Mouse (Mus musculus) myocyte (in vitro differentiated cells): Measurements from ENCODE around the gene Uap1. TPM values are rescaled to one million over a fixed set of nuclear protein-coding genes. Genes with fewer than 3 reads are reported as not detected.

Experiments
- H3K27me3 ChIP-seq: one replicate; pipeline ENCODE4 v1.6.1; 2011; ENCODE audit not compliant: control insufficient read depth, insufficient read depth, insufficient read length
- H3K36me3 ChIP-seq: one replicate; pipeline ENCODE4 v1.6.1; 2011; ENCODE audit not compliant: control insufficient read depth, insufficient read depth
- H3K4me2 ChIP-seq: one replicate; pipeline ENCODE4 v1.6.1; 2011; ENCODE audit warnings: low read depth, control low read depth
- H3K4me3 ChIP-seq: one replicate; pipeline ENCODE4 v1.5.1; 2011; ENCODE audit warnings: mild to moderate bottlenecking, control low read depth, moderate library complexity
- H3K79me2 ChIP-seq: one replicate; pipeline ENCODE4 v1.6.1; 2011; ENCODE audit not compliant: control insufficient read depth, insufficient read depth
- H3ac ChIP-seq: one replicate; pipeline ENCODE4 v1.6.1; 2011; ENCODE audit not compliant: control insufficient read depth, insufficient read length
- CEBPB ChIP-seq: IDR thresholded peaks from 2 replicates; pipeline ENCODE4 v1.6.1; 2011; ENCODE audit warnings: mild to moderate bottlenecking, moderate library complexity; ENCODE audit not compliant: poor library complexity, insufficient read depth, severe bottlenecking
- E2F4 ChIP-seq: IDR thresholded peaks from one replicate; pipeline ENCODE4 v1.6.1; 2011; ENCODE audit warnings: mild to moderate bottlenecking, control low read depth, moderate library complexity; ENCODE audit not compliant: insufficient read depth
- MAX ChIP-seq: IDR thresholded peaks from one replicate; pipeline ENCODE4 v1.6.1; 2011; ENCODE audit warnings: low read depth, mild to moderate bottlenecking, control low read depth
- MYOD1 ChIP-seq, 3 experiments: IDR thresholded peaks; one replicate each; pipeline ENCODE4 v1.6.1; 2011; ENCODE audit warnings: control low read depth in 2 of 3, low read depth in 2 of 3, mild to moderate bottlenecking in 2 of 3, moderate library complexity in 1 of 3; ENCODE audit not compliant: insufficient read length in 2 of 3, control insufficient read depth in 1 of 3
- MYOG ChIP-seq, 3 experiments: IDR thresholded peaks; one replicate each; pipeline ENCODE4 v1.6.1; 2011; ENCODE audit warnings: control low read depth in 2 of 3, low read depth in 2 of 3, mild to moderate bottlenecking in 2 of 3; ENCODE audit not compliant: insufficient read length in 2 of 3, control insufficient read depth in 1 of 3, insufficient read depth in 1 of 3
- POLR2A ChIP-seq: IDR thresholded peaks from one replicate; pipeline ENCODE4 v1.6.1; 2011; ENCODE audit warnings: low read depth, mild to moderate bottlenecking, control low read depth, moderate library complexity; ENCODE audit not compliant: insufficient read length
- POLR2AphosphoS2 ChIP-seq: IDR thresholded peaks from one replicate; pipeline ENCODE4 v1.6.1; 2011; ENCODE audit warnings: low read depth, control low read depth; ENCODE audit not compliant: insufficient read length
- REST ChIP-seq: IDR thresholded peaks from one replicate; pipeline ENCODE4 v1.6.1; 2011; ENCODE audit warnings: mild to moderate bottlenecking, control low read depth, moderate library complexity; ENCODE audit not compliant: insufficient read depth, insufficient read length
- SRF ChIP-seq: IDR thresholded peaks from one replicate; pipeline ENCODE4 v1.6.1; 2011; ENCODE audit warnings: low read depth; ENCODE audit not compliant: control insufficient read depth, insufficient read length
- TCF12 ChIP-seq: IDR thresholded peaks from one replicate; pipeline ENCODE4 v1.6.1; 2011; ENCODE audit warnings: mild to moderate bottlenecking, control low read depth; ENCODE audit not compliant: poor library complexity, insufficient read depth, severe bottlenecking
- TCF3 ChIP-seq: IDR thresholded peaks from one replicate; pipeline ENCODE4 v1.6.1; 2011; ENCODE audit warnings: low read depth, control low read depth; ENCODE audit not compliant: insufficient read length
- USF1 ChIP-seq: IDR thresholded peaks from one replicate; pipeline ENCODE4 v1.6.1; 2011; ENCODE audit warnings: low read depth, mild to moderate bottlenecking, control low read depth, moderate library complexity
- polyA plus RNA-seq: library from polyadenylated mRNA; unstranded; fragments of >200 nt; fragmentation: generic; extraction: Trizol; gene quantifications from one replicate; pipeline ENCODE4 v1.2.1, GENCODE M21; 2012; ENCODE audit warnings: missing spikeins

Gene Uap1
- 16.6 TPM for polyA plus RNA-seq

- H3K27me3 ChIP-seq = no peaks in the 10 kb centered on the region
- peak within 1 kb of the TSS; percentile 59 for H3K4me3 ChIP-seq
- no peaks in the 10 kb centered on the region for H3K36me3 ChIP-seq
- TF ChIP-seq MAX (no peak), E2F4 (peak; percentile 10), POLR2A (peak; percentile 71), TCF3 (no peak), SRF (no peak), REST (no peak), CEBPB (no peak), POLR2AphosphoS2 (peak; percentile 71), USF1 (no peak), TCF12 (no peak)
- peak within 1 kb of the TSS; percentile 93 for H3K4me2 ChIP-seq
- peak within 1 kb of the TSS; percentile 53 for H3ac ChIP-seq
- H3K79me2 ChIP-seq = peaks cover 25% of the 10 kb centered on the region
Observed at GRCm38 (mm10) chr1:170174814-170175332, at the start of gene Uap1. Uap1 (minus strand) TSS chr1:170174957.

- Histone ChIP-seq H3K36me3 (no peaks in the 10 kb centered on the region), H3ac (no peak overlapping the region), H3K4me2 (no peak overlapping the region), H3K4me3 (no peak overlapping the region), H3K79me2 (no peaks in the 10 kb centered on the region), H3K27me3 (no peaks in the 10 kb centered on the region)
- TF ChIP-seq CEBPB = no peak
- TF ChIP-seq USF1 = no peak
- no peak for TF ChIP-seq MYOG (IDR thresholded peaks at IDR 0.05; ENCODE audit: control insufficient read depth in 1 of 3, insufficient read depth in 1 of 3, insufficient read length in 2 of 3, low read depth in 2 of 3)
- no peak for TF ChIP-seq POLR2AphosphoS2
Observed at GRCm38 (mm10) chr1:170223276-170223675, 48.5 kb upstream of the Uap1 start.

- Histone ChIP-seq H3K79me2 (peaks cover 3% of the 10 kb centered on the region), H3K4me3 (no peak overlapping the region), H3K36me3 (no peaks in the 10 kb centered on the region), H3ac (no peak overlapping the region), H3K4me2 (no peak overlapping the region), H3K27me3 (no peaks in the 10 kb centered on the region)
- TF ChIP-seq USF1 = no peak
- TF ChIP-seq POLR2A = no peak
Observed at GRCm38 (mm10) chr1:170220351-170220750, 45.6 kb upstream of the Uap1 start.

GRCm38 (mm10) chr1:170218091-170218884, 43.5 kb upstream of the Uap1 start:
- TF ChIP-seq MYOG (IDR thresholded peaks at IDR 0.05; ENCODE audit: control insufficient read depth in 1 of 3, insufficient read depth in 1 of 3, insufficient read length in 2 of 3, low read depth in 2 of 3) (no peak), POLR2A (no peak), REST (no peak), TCF3 (no peak), MAX (no peak), CEBPB (no peak), POLR2AphosphoS2 (no peak), E2F4 (no peak), SRF (no peak), MYOD1 (IDR thresholded peaks at IDR 0.05; ENCODE audit: control insufficient read depth in 1 of 3, insufficient read length in 2 of 3, low read depth in 2 of 3) (no peak), TCF12 (no peak), USF1 (no peak)
- Histone ChIP-seq H3K36me3 (no peaks in the 10 kb centered on the region), H3ac (no peak overlapping the region), H3K4me2 (no peak overlapping the region), H3K4me3 (no peak overlapping the region), H3K27me3 (no peaks in the 10 kb centered on the region), H3K79me2 (peaks cover 18% of the 10 kb centered on the region)

GRCm38 (mm10) chr1:170215590-170215989, 40.8 kb upstream of the Uap1 start:
- Histone ChIP-seq H3K36me3 (no peaks in the 10 kb centered on the region), H3K4me3 (peak overlapping the region; percentile 36), H3ac (peak overlapping the region; percentile 82), H3K4me2 (peak overlapping the region; percentile 67), H3K79me2 (peaks cover 29% of the 10 kb centered on the region), H3K27me3 (no peaks in the 10 kb centered on the region)
- TF ChIP-seq TCF3 = no peak
- no peak for TF ChIP-seq POLR2A
- TF ChIP-seq CEBPB = no peak
- TF ChIP-seq REST = no peak
- no peak for TF ChIP-seq POLR2AphosphoS2
- TF ChIP-seq E2F4 = no peak
- TF ChIP-seq MYOG (IDR thresholded peaks at IDR 0.05; ENCODE audit: control insufficient read depth in 1 of 3, insufficient read depth in 1 of 3, insufficient read length in 2 of 3, low read depth in 2 of 3) = no peak
- no peak for TF ChIP-seq USF1
- no peak for TF ChIP-seq TCF12
- TF ChIP-seq SRF = no peak
- TF ChIP-seq MAX = no peak
- TF ChIP-seq MYOD1 (IDR thresholded peaks at IDR 0.05; ENCODE audit: control insufficient read depth in 1 of 3, insufficient read length in 2 of 3, low read depth in 2 of 3) = no peak
